35 mouse cellular contexts compared by ENCODE assay signal in the genomic region with DNA sequence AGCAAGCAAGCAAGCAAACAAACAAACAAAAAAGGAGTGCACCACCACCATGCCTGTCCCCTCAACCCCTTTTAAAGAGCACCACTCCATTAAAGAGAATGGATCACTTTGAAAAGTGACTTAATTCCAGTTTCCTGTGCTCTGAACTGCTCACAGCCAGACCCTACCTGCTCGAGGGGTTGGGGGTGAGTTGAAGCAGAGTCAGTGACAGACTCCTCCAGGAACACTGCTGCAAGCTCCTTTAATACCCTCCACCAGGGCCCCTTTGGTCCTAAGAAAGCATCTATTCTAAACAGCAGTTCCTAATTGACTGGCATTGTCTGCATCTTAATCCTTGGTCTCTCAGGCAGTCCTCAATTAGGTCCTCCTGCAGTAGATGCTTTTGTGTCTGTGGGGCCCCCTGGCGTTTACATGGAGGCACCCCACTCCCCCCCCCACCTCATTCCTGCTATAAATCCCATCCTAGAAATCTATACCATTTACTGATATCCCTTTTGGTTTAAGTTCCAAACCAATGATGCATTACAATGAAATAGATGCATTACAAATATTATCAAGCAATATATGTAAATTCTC. TPM values are rescaled to one million over a fixed set of nuclear protein-coding genes. Genes with fewer than 3 reads are reported as not detected.
A peak's percentile ranks its signal among the peaks of the same experiment; 100 is the strongest.
DNase-seq lines count a peak whose midpoint lies in the region; ATAC-seq and TF ChIP-seq lines count a peak whose summit lies in the region.
"Had no signal": no experiment of that assay in that cellular context is flagged by ENCODE, and none has a peak within 500 bp of the region (broad histone marks: within the 10 kb centered on the region; RNA-seq: fewer than 3 reads in every experiment).

No protein-coding gene starts in this region.

- ATAC-seq in forebrain, embryonic 15.5 days (replicated peaks): no peak
- ATAC-seq in intestine, postnatal 0 days: no peak
- ATAC-seq in intestine, embryonic 16.5 days: no peak
- no peak for ATAC-seq in midbrain, embryonic 16.5 days
- ATAC-seq: inflammation-experienced regulatory T-cells, adult 6 months had no signal

- DNase-seq in forebrain, embryonic 10.5 days (ENCODE audit: extremely low spot score, low spot score): no peak
- DNase-seq in midbrain, embryonic 10.5 days (ENCODE audit: low spot score): no peak
- peak; percentile 17 for DNase-seq in NIH3T3 (ENCODE audit: low read depth)
- DNase-seq in layer of hippocampus, postnatal 14 days (ENCODE audit: low spot score in 2 of 2): no peak
- DNase-seq: adrenal gland, postnatal 25 days; cerebellum, adult 11-12 months; cerebellum, adult 9-11 months; gastrocnemius, adult 2 months; gastrocnemius, postnatal 36 days; heart, adult 2 months; heart, postnatal 10 days; kidney, adult 9 months; kidney, postnatal 14 days; layer of hippocampus, postnatal 36 days; lung, postnatal 36 days; right cerebral cortex, postnatal 14 days had no signal

- H3K27ac ChIP-seq in forebrain, embryonic 10.5 days: peak overlapping the region; percentile 70
- no peak overlapping the region for H3K27ac ChIP-seq in forebrain, embryonic 15.5 days (replicated peaks)
- H3K27ac ChIP-seq in intestine, postnatal 0 days (ENCODE audit: low read depth, low read length): no peak overlapping the region
- H3K27ac ChIP-seq in intestine, embryonic 16.5 days (ENCODE audit: low read length): no peak overlapping the region
- peak overlapping the region; percentile 42 for H3K27ac ChIP-seq in midbrain, embryonic 10.5 days (replicated peaks)
- no peak overlapping the region for H3K27ac ChIP-seq in midbrain, embryonic 16.5 days (ENCODE audit: low read length)
- H3K27ac ChIP-seq: embryonic facial prominence, embryonic 13.5 days; forebrain, embryonic 13.5 days; gastrocnemius, adult 2 months; heart, adult 2 months; heart, embryonic 13.5 days; hindbrain, embryonic 14.5 days; limb, embryonic 10.5 days; limb, embryonic 15.5 days; liver, embryonic 14.5 days; lung, embryonic 15.5 days; midbrain, embryonic 13.5 days had no signal

- TF ChIP-seq CTCF in intestine, postnatal 0 days (IDR thresholded peaks at IDR 0.05; ENCODE audit: low read depth): peak; percentile 25; the same call in 1 of the 2 replicates

- peaks cover 5% of the 10 kb centered on the region for H3K27me3 ChIP-seq in forebrain, embryonic 10.5 days (ENCODE audit: poor library complexity, severe bottlenecking)
- no peaks in the 10 kb centered on the region for H3K27me3 ChIP-seq in forebrain, embryonic 15.5 days
- no peaks in the 10 kb centered on the region for H3K27me3 ChIP-seq in intestine, postnatal 0 days (replicated peaks; ENCODE audit: control insufficient read depth, insufficient read depth, low read length)
- H3K27me3 ChIP-seq in intestine, embryonic 16.5 days (replicated peaks; ENCODE audit: control insufficient read depth, insufficient read depth, low read length): no peaks in the 10 kb centered on the region
- H3K27me3 ChIP-seq in midbrain, embryonic 10.5 days (ENCODE audit: low read depth, poor library complexity, severe bottlenecking): peaks cover 5% of the 10 kb centered on the region
- no peaks in the 10 kb centered on the region for H3K27me3 ChIP-seq in midbrain, embryonic 16.5 days (ENCODE audit: control insufficient read depth, insufficient read depth, low read depth, low read length)
- H3K27me3 ChIP-seq: forebrain, embryonic 13.5 days; heart, embryonic 13.5 days; limb, embryonic 15.5 days; lung, embryonic 15.5 days had no signal

- no peak overlapping the region; the same call in 1 of the 2 replicates for H3K4me3 ChIP-seq in forebrain, embryonic 10.5 days
- H3K4me3 ChIP-seq in forebrain, embryonic 15.5 days: no peak overlapping the region
- H3K4me3 ChIP-seq in intestine, postnatal 0 days (ENCODE audit: low read depth, low read length): no peak overlapping the region
- H3K4me3 ChIP-seq in intestine, embryonic 16.5 days (ENCODE audit: low read length): no peak overlapping the region
- H3K4me3 ChIP-seq in midbrain, embryonic 10.5 days: no peak overlapping the region
- no peak overlapping the region for H3K4me3 ChIP-seq in midbrain, embryonic 16.5 days (ENCODE audit: low read depth, low read length)
- H3K4me3 ChIP-seq: embryonic facial prominence, embryonic 13.5 days; forebrain, embryonic 13.5 days; gastrocnemius, adult 2 months; heart, adult 2 months; heart, embryonic 13.5 days; limb, embryonic 10.5 days; limb, embryonic 15.5 days; lung, embryonic 15.5 days; midbrain, embryonic 13.5 days had no signal

- H3K4me2 ChIP-seq in forebrain, embryonic 15.5 days (replicated peaks): no peak overlapping the region
- no peak overlapping the region for H3K4me2 ChIP-seq in intestine, postnatal 0 days (replicated peaks; ENCODE audit: low read depth)
- no peak overlapping the region for H3K4me2 ChIP-seq in intestine, embryonic 16.5 days (ENCODE audit: low read depth, low read length)
- H3K4me2 ChIP-seq in midbrain, embryonic 16.5 days (ENCODE audit: low read length): no peak overlapping the region
- H3K4me2 ChIP-seq: embryonic facial prominence, embryonic 13.5 days; forebrain, embryonic 13.5 days; heart, embryonic 13.5 days; hindbrain, embryonic 14.5 days; limb, embryonic 15.5 days; lung, embryonic 15.5 days; midbrain, embryonic 13.5 days had no signal

- H3K36me3 ChIP-seq in forebrain, embryonic 10.5 days (replicated peaks): peaks cover 16% of the 10 kb centered on the region
- H3K36me3 ChIP-seq in forebrain, embryonic 15.5 days: no peaks in the 10 kb centered on the region
- no peaks in the 10 kb centered on the region for H3K36me3 ChIP-seq in intestine, postnatal 0 days (ENCODE audit: control insufficient read depth, insufficient read depth)
- H3K36me3 ChIP-seq in intestine, embryonic 16.5 days (ENCODE audit: control insufficient read depth, insufficient read depth, low read length): no peaks in the 10 kb centered on the region
- no peaks in the 10 kb centered on the region for H3K36me3 ChIP-seq in midbrain, embryonic 10.5 days
- H3K36me3 ChIP-seq in midbrain, embryonic 16.5 days (ENCODE audit: control insufficient read depth, insufficient read depth, low read length): no peaks in the 10 kb centered on the region
- H3K36me3 ChIP-seq: embryonic facial prominence, embryonic 13.5 days; G1E; heart, embryonic 13.5 days; limb, embryonic 10.5 days; limb, embryonic 15.5 days; lung, embryonic 15.5 days; midbrain, embryonic 13.5 days had no signal

- H3K9me3 ChIP-seq in forebrain, embryonic 10.5 days: peaks cover 18% of the 10 kb centered on the region
- H3K9me3 ChIP-seq in forebrain, embryonic 15.5 days: no peaks in the 10 kb centered on the region
- no peaks in the 10 kb centered on the region for H3K9me3 ChIP-seq in intestine, postnatal 0 days (ENCODE audit: control insufficient read depth)
- no peaks in the 10 kb centered on the region; the same call in 1 of the 2 replicates for H3K9me3 ChIP-seq in intestine, embryonic 16.5 days (ENCODE audit: control insufficient read depth, low read length)
- 0 out of 2 replicates have a peak, but pooled peaks cover 7% of the 10 kb centered on the region for H3K9me3 ChIP-seq in midbrain, embryonic 10.5 days (replicated peaks)
- no peaks in the 10 kb centered on the region for H3K9me3 ChIP-seq in midbrain, embryonic 16.5 days (replicated peaks; ENCODE audit: control insufficient read depth, low read length, poor library complexity, severe bottlenecking)
- H3K9me3 ChIP-seq: G1E; heart, embryonic 13.5 days; limb, embryonic 10.5 days; limb, embryonic 15.5 days; lung, embryonic 15.5 days; midbrain, embryonic 13.5 days had no signal

- peaks cover 32% of the 10 kb centered on the region for H3K4me1 ChIP-seq in forebrain, embryonic 10.5 days
- no peaks in the 10 kb centered on the region for H3K4me1 ChIP-seq in forebrain, embryonic 15.5 days
- 0 out of 2 replicates have a peak, but pooled peaks cover 2% of the 10 kb centered on the region for H3K4me1 ChIP-seq in intestine, postnatal 0 days (replicated peaks; ENCODE audit: control insufficient read depth, insufficient read depth, low read length)
- no peaks in the 10 kb centered on the region; the same call in 1 of the 2 replicates for H3K4me1 ChIP-seq in intestine, embryonic 16.5 days (ENCODE audit: control insufficient read depth, insufficient read depth, low read length)
- peaks cover 14% of the 10 kb centered on the region for H3K4me1 ChIP-seq in midbrain, embryonic 10.5 days
- peaks cover under 1% of the 10 kb centered on the region; the same call in 1 of the 2 replicates for H3K4me1 ChIP-seq in midbrain, embryonic 16.5 days (ENCODE audit: control insufficient read depth, insufficient read depth, low read length)
- H3K4me1 ChIP-seq: heart, embryonic 13.5 days; lung, embryonic 15.5 days had no signal

- H3K9ac ChIP-seq in forebrain, embryonic 15.5 days (replicated peaks): no peak overlapping the region
- H3K9ac ChIP-seq in intestine, postnatal 0 days (ENCODE audit: low read depth, low read length): no peak overlapping the region
- H3K9ac ChIP-seq in intestine, embryonic 16.5 days (ENCODE audit: low read depth, low read length): no peak overlapping the region
- no peak overlapping the region for H3K9ac ChIP-seq in midbrain, embryonic 16.5 days (ENCODE audit: low read depth, low read length)
- H3K9ac ChIP-seq: embryonic facial prominence, embryonic 13.5 days; forebrain, embryonic 13.5 days; heart, embryonic 13.5 days; hindbrain, embryonic 14.5 days; limb, embryonic 15.5 days; liver, embryonic 14.5 days; lung, embryonic 15.5 days; midbrain, embryonic 13.5 days had no signal

- 6% methylated on average over 2 of the region's 2 CpGs for WGBS in forebrain, embryonic 10.5 days
- WGBS in forebrain, embryonic 15.5 days: 5% methylated on average over 2 of the region's 2 CpGs
- WGBS in intestine, postnatal 0 days: 48% methylated on average over 2 of the region's 2 CpGs
- WGBS in intestine, embryonic 16.5 days: 42% methylated on average over 2 of the region's 2 CpGs
- WGBS in midbrain, embryonic 10.5 days: 11% methylated on average over 2 of the region's 2 CpGs
- 5% methylated on average over 2 of the region's 2 CpGs for WGBS in midbrain, embryonic 16.5 days

RNA-seq across cellular contexts. Expression of a gene that starts 5.5 kb away (rescaled TPM):
- polyA plus RNA-seq in forebrain, embryonic 10.5 days (2016; fragmentation: Nextera tagmentation; extraction: Ambion mirVana): 5.6 and 7.2 TPM in 2 replicates
- polyA plus RNA-seq in forebrain, embryonic 15.5 days (2015; fragmentation: Nextera tagmentation; extraction: Ambion mirVana): 0.60 and 1.3 TPM in 2 replicates
- polyA plus RNA-seq in intestine, postnatal 0 days (2015; fragmentation: Nextera tagmentation; extraction: Ambion mirVana): 0.59 and 0.68 TPM in 2 replicates
- 1.2 and 1.7 TPM in 2 replicates for polyA plus RNA-seq in intestine, embryonic 16.5 days (2015; fragmentation: Nextera tagmentation; extraction: Ambion mirVana)
- 1.2 and 2.8 TPM in 2 replicates for polyA plus RNA-seq in midbrain, embryonic 10.5 days (2016; fragmentation: Nextera tagmentation; extraction: Ambion mirVana)
- 1.8 and 2.9 TPM in 2 replicates for polyA plus RNA-seq in midbrain, embryonic 16.5 days (2015; fragmentation: Nextera tagmentation; extraction: Ambion mirVana)
- 1 to 10 TPM; 3.1 to 4.0 TPM for total RNA-seq in layer of hippocampus, postnatal 14 days (2021)
- total RNA-seq: G1E; gastrocnemius, postnatal 36 days; megakaryocyte, adult 5-6 weeks had no signal
- polyA plus RNA-seq: G1E; small intestine, adult 2 months had no signal

RNA-seq across cellular contexts. Expression of a gene that starts 32.0 kb away (rescaled TPM):
- 6.0 and 9.0 TPM in 2 replicates for polyA plus RNA-seq in forebrain, embryonic 10.5 days (2016; fragmentation: Nextera tagmentation; extraction: Ambion mirVana)
- 2.1 and 3.7 TPM in 2 replicates for polyA plus RNA-seq in forebrain, embryonic 15.5 days (2015; fragmentation: Nextera tagmentation; extraction: Ambion mirVana)
- polyA plus RNA-seq in intestine, postnatal 0 days (2015; fragmentation: Nextera tagmentation; extraction: Ambion mirVana): 5.6 and 8.0 TPM in 2 replicates
- polyA plus RNA-seq in intestine, embryonic 16.5 days (2015; fragmentation: Nextera tagmentation; extraction: Ambion mirVana): 8.8 and 9.1 TPM in 2 replicates
- 6.1 and 8.1 TPM in 2 replicates for polyA plus RNA-seq in midbrain, embryonic 10.5 days (2016; fragmentation: Nextera tagmentation; extraction: Ambion mirVana)
- 4.0 and 4.8 TPM in 2 replicates for polyA plus RNA-seq in midbrain, embryonic 16.5 days (2015; fragmentation: Nextera tagmentation; extraction: Ambion mirVana)
- 1 to 10 TPM; 2.3 to 3.8 TPM for total RNA-seq in layer of hippocampus, postnatal 14 days (2021)
- total RNA-seq: megakaryocyte, adult 5-6 weeks had no signal
- polyA plus RNA-seq: G1E had no signal

RNA-seq across cellular contexts. Expression of a gene that starts 34.8 kb away (rescaled TPM):
- 0.34 and 0.38 TPM in 2 replicates for polyA plus RNA-seq in forebrain, embryonic 10.5 days (2016; fragmentation: Nextera tagmentation; extraction: Ambion mirVana)
- polyA plus RNA-seq in forebrain, embryonic 15.5 days (2015; fragmentation: Nextera tagmentation; extraction: Ambion mirVana): 0.18 and 0.24 TPM in 2 replicates
- 0.24 TPM in 1 of 2 replicates, not detected in the other for polyA plus RNA-seq in intestine, postnatal 0 days (2015; fragmentation: Nextera tagmentation; extraction: Ambion mirVana)
- polyA plus RNA-seq in intestine, embryonic 16.5 days (2015; fragmentation: Nextera tagmentation; extraction: Ambion mirVana): 0.17 and 0.27 TPM in 2 replicates
- 0.14 and 0.19 TPM in 2 replicates for polyA plus RNA-seq in midbrain, embryonic 10.5 days (2016; fragmentation: Nextera tagmentation; extraction: Ambion mirVana)
- 0.41 TPM in 1 of 2 replicates, not detected in the other for polyA plus RNA-seq in midbrain, embryonic 16.5 days (2015; fragmentation: Nextera tagmentation; extraction: Ambion mirVana)
- under 1 TPM; 0.16 to 0.43 TPM for total RNA-seq in layer of hippocampus, postnatal 14 days (2021)
- total RNA-seq: gastrocnemius, adult 2 months; gastrocnemius, postnatal 36 days; layer of hippocampus, postnatal 36 days; megakaryocyte, adult 5-6 weeks had no signal
- polyA plus RNA-seq: C2C12; forebrain, embryonic 13.5 days; heart, embryonic 13.5 days; limb, embryonic 15.5 days; small intestine, adult 2 months; stomach, embryonic 14.5 days had no signal

Comparison
In these comparisons a context has a peak if more than half of its experiments do, and no peak if none do; other contexts are left out.
1. H3K27ac ChIP-seq: peak in forebrain, embryonic 10.5 days (single experiment) and midbrain, embryonic 10.5 days (single experiment); none in forebrain, embryonic 15.5 days (single experiment), intestine, postnatal 0 days (single experiment), intestine, embryonic 16.5 days (single experiment) and midbrain, embryonic 16.5 days (single experiment).